Comparison of ENCODE assay signal across 22 mouse cellular contexts in the genomic region with DNA sequence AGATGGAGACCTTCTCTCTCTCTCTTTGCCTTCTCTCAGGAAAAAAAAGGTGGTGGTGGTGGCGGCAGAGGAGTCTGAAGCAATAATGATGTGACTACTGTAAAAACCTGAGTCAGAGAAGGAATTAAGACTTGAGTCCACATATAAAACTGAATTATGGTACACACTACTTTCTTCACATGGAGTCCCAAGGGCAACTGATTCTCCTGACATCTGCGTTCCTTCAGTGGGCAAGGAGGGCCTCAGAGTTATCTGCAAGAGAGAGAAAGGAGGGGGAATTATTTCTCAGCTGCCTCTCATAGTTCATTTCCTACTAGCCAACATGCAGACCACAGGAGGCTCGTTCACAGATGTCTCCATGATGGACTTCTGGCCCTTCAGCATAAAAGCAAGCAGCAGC. TPM values are rescaled to one million over a fixed set of nuclear protein-coding genes. Genes with fewer than 3 reads are reported as not detected.
DNase-seq lines count a peak whose midpoint lies in the region; ATAC-seq lines count a peak whose summit lies in the region.
"Had no signal": no experiment of that assay in that cellular context is flagged by ENCODE, and none has a peak within 500 bp of the region (broad histone marks: within the 10 kb centered on the region; RNA-seq: fewer than 3 reads in every experiment).

No protein-coding gene starts in this region.

- H3K4me3 ChIP-seq in midbrain, embryonic 10.5 days = no peak overlapping the region
- no peak overlapping the region for H3K4me3 ChIP-seq in midbrain, embryonic 13.5 days (replicated peaks)
- no peak overlapping the region for H3K4me3 ChIP-seq in midbrain, embryonic 11.5 days (ENCODE audit: low read depth, low read length)
- no peak overlapping the region for H3K4me3 ChIP-seq in midbrain, embryonic 15.5 days

- no peaks in the 10 kb centered on the region for H3K4me1 ChIP-seq in midbrain, embryonic 10.5 days
- H3K4me1 ChIP-seq in midbrain, embryonic 13.5 days (replicated peaks) = no peaks in the 10 kb centered on the region
- H3K4me1 ChIP-seq in midbrain, embryonic 11.5 days (ENCODE audit: control insufficient read depth, insufficient read depth, low read length) = no peaks in the 10 kb centered on the region
- H3K4me1 ChIP-seq in midbrain, embryonic 15.5 days = no peaks in the 10 kb centered on the region

- no peak overlapping the region for H3K9ac ChIP-seq in midbrain, embryonic 13.5 days (replicated peaks)
- H3K9ac ChIP-seq in midbrain, embryonic 11.5 days (ENCODE audit: low read length) = no peak overlapping the region
- H3K9ac ChIP-seq in midbrain, embryonic 15.5 days = no peak overlapping the region

- H3K4me2 ChIP-seq in midbrain, embryonic 13.5 days (replicated peaks) = no peak overlapping the region
- H3K4me2 ChIP-seq in midbrain, embryonic 11.5 days = no peak overlapping the region
- H3K4me2 ChIP-seq in midbrain, embryonic 15.5 days = no peak overlapping the region

- WGBS in midbrain, embryonic 10.5 days = 87% methylated on average over 3 of the region's 3 CpGs
- WGBS in midbrain, embryonic 13.5 days = 82% methylated on average over 3 of the region's 3 CpGs
- WGBS in midbrain, embryonic 11.5 days = 90% methylated on average over 3 of the region's 3 CpGs
- 92% methylated on average over 3 of the region's 3 CpGs for WGBS in midbrain, embryonic 15.5 days

- DNase-seq in heart, adult 11 months = peak; percentile 66
- DNase-seq in heart, postnatal 4 days = no peak
- DNase-seq in midbrain, embryonic 10.5 days (ENCODE audit: low spot score) = peak; percentile 2
- DNase-seq in midbrain, embryonic 11.5 days (ENCODE audit: low spot score, missing footprints) = peak; percentile 54
- peak; percentile 9 for DNase-seq in testis, postnatal 10 days (ENCODE audit: low spot score)
- DNase-seq in testis, postnatal 14 days (ENCODE audit: low spot score) = no peak
- DNase-seq: adrenal gland, adult 2 months; adrenal gland, adult 8-10 months; adrenal gland, postnatal 10 days; adrenal gland, postnatal 14 days; adrenal gland, postnatal 25 days; adrenal gland, postnatal 36 days; B cell, adult 2 months; cerebellum, adult 11 months; cerebellum, adult 11-12 months had no signal

- H3K27ac ChIP-seq in midbrain, embryonic 10.5 days (replicated peaks) = no peak overlapping the region
- H3K27ac ChIP-seq in midbrain, embryonic 13.5 days = no peak overlapping the region
- no peak overlapping the region for H3K27ac ChIP-seq in midbrain, embryonic 11.5 days (ENCODE audit: low read depth, low read length)
- H3K27ac ChIP-seq in midbrain, embryonic 15.5 days = no peak overlapping the region

- 0 out of 2 replicates have a peak, but pooled peaks cover 8% of the 10 kb centered on the region for H3K27me3 ChIP-seq in midbrain, embryonic 10.5 days (ENCODE audit: low read depth, poor library complexity, severe bottlenecking)
- no peaks in the 10 kb centered on the region for H3K27me3 ChIP-seq in midbrain, embryonic 13.5 days
- no peaks in the 10 kb centered on the region for H3K27me3 ChIP-seq in midbrain, embryonic 11.5 days (ENCODE audit: control insufficient read depth, insufficient read depth, low read length)
- no peaks in the 10 kb centered on the region for H3K27me3 ChIP-seq in midbrain, embryonic 15.5 days (replicated peaks)
- H3K27me3 ChIP-seq: CH12.LX, Patski had no signal

- ATAC-seq in midbrain, embryonic 13.5 days = no peak
- ATAC-seq in midbrain, embryonic 11.5 days (ENCODE audit: low FRiP score) = no peak
- no peak for ATAC-seq in midbrain, embryonic 15.5 days (replicated peaks)
- ATAC-seq: activated CD4-positive, CD25-positive, alpha-beta regulatory T cell, adult 4 months; CD4-positive, CD25-positive, alpha-beta regulatory T cell, adult 4 months; Patski had no signal

- H3K36me3 ChIP-seq in midbrain, embryonic 10.5 days = no peaks in the 10 kb centered on the region
- H3K36me3 ChIP-seq in midbrain, embryonic 13.5 days = no peaks in the 10 kb centered on the region
- no peaks in the 10 kb centered on the region for H3K36me3 ChIP-seq in midbrain, embryonic 11.5 days (ENCODE audit: control insufficient read depth, insufficient read depth, low read length)
- no peaks in the 10 kb centered on the region for H3K36me3 ChIP-seq in midbrain, embryonic 15.5 days (replicated peaks)
- H3K36me3 ChIP-seq: G1E had no signal

- H3K9me3 ChIP-seq in midbrain, embryonic 10.5 days (replicated peaks) = no peaks in the 10 kb centered on the region
- H3K9me3 ChIP-seq in midbrain, embryonic 13.5 days = no peaks in the 10 kb centered on the region
- H3K9me3 ChIP-seq in midbrain, embryonic 11.5 days (ENCODE audit: control insufficient read depth, low read length) = no peaks in the 10 kb centered on the region
- no peaks in the 10 kb centered on the region for H3K9me3 ChIP-seq in midbrain, embryonic 15.5 days
- H3K9me3 ChIP-seq: G1E had no signal

RNA-seq across cellular contexts. Expression of a gene that starts 40.1 kb away (rescaled TPM):
- total RNA-seq in heart, postnatal 4 days (2021) = 10 to 100 TPM; 35.7 to 37.3 TPM
- 11.0 and 13.1 TPM in 2 replicates for polyA plus RNA-seq in midbrain, embryonic 10.5 days (2016; fragmentation: Nextera tagmentation; extraction: Ambion mirVana)
- polyA plus RNA-seq in midbrain, embryonic 13.5 days (2015; fragmentation: Nextera tagmentation; extraction: Ambion mirVana) = 5.9 and 7.3 TPM in 2 replicates
- polyA plus RNA-seq in midbrain, embryonic 11.5 days (2014; fragmentation: Nextera tagmentation; extraction: Ambion mirVana) = 9.3 and 10.2 TPM in 2 replicates
- 7.5 and 9.9 TPM in 2 replicates for polyA plus RNA-seq in midbrain, embryonic 15.5 days (2015; fragmentation: Nextera tagmentation; extraction: Ambion mirVana)
- total RNA-seq: CH12.LX had no signal
- polyA plus RNA-seq: activated CD4-positive, CD25-positive, alpha-beta regulatory T cell, adult 4 months had no signal

Comparison
In these comparisons a context has a peak if more than half of its experiments do, and no peak if none do; other contexts are left out.
1. DNase-seq: peak in heart, adult 11 months (single experiment), midbrain, embryonic 10.5 days (single experiment), midbrain, embryonic 11.5 days (single experiment) and testis, postnatal 10 days (single experiment); none in heart, postnatal 4 days (single experiment) and testis, postnatal 14 days (single experiment).